Mouse (Mus musculus) monocyte, adult 2 months (primary cell): Measurements from ENCODE around the gene Donson.
"Not testable (repeated sequence)": the region's sequence is repeated elsewhere in the genome, so short reads cannot be mapped to it uniquely, and the experiment has no call there.

ENCODE experiments used
- DNase-seq, 2 experiments: peaks; one replicate each; pipeline ENCODE4 v3.0.0; 2022; ENCODE audit warnings: low spot score in 2 of 2, low read depth in 1 of 2

The Donson gene

DNA sequence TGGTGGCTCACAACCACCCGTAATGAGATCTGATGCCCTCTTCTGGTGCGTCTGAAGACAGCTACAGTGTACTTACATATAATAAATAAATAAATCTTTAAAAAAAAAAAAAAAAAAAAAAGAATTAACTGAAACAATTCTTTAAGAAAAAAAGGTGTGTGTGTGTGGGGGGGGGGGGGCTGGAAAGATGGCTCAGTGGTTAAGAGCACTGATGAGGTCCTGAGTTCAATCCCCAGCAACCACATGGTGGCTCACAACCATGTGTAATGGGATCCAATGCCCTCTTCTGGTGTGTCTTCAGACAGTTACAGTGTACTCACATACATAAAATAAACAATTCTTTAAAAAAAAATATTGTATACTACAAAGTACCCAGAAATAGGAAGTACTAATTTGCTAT, 43.1 kb downstream of the Donson start:
- DNase-seq: not testable (repeated sequence)

DNA sequence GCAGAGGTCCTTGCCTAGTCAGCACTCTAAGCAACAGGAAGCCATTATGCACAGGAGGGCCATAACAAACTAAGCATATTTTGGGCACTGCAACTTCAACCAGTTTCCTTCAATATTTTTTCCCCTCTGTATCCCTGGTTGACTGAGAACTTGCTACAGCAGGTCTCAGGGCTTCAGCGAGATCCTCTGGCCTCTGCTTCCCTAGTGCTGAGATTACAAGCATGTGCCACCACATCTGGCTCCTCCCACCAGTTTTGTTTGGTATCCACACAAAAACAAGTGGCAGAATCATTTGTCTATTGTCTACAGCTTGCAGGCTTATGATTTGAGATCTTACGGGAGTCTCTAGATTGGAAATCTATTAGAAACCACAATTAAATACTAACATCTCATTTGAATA, 43.7 kb downstream of the Donson start:
- no peak for DNase-seq

DNA sequence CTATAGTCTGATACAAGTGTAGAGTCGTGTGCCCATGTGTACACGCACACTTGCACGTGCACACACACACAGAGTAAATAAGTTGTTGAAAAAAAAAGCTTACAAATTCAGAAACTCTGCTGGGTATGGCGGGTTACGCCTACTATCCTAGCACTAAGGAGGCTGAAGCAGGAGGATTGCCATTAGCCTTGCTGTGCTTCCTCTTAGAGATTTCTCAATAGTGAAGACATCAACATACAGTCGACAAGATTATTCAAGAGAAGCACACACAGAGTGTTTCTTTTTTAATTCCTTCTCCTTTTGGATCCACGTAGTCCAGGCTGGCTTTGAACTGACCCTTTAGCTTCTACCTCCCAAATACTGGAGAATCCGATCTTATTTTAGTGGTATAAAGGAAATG, 48.4 kb downstream of the Donson start:
- DNase-seq: no peak

DNA sequence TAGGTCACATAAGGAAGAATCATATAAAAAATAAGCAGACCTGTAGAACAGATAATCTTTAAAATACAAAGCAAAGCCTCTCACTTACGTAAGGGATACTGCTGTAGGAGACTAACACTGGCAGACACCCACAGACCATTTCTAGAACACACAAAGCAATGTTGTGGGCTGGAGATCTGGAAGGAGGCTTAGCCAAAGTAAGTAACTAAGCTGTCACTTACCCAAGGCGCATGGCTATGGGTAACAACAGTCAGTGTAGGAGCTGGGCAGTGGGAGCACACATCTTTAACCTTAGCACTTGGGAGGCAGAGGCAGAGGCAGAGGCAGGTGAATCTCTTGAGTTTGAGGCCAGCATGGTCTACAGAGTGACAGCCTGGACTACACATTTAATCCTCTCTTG, 48.9 kb downstream of the Donson start:
- DNase-seq: no peak

DNA sequence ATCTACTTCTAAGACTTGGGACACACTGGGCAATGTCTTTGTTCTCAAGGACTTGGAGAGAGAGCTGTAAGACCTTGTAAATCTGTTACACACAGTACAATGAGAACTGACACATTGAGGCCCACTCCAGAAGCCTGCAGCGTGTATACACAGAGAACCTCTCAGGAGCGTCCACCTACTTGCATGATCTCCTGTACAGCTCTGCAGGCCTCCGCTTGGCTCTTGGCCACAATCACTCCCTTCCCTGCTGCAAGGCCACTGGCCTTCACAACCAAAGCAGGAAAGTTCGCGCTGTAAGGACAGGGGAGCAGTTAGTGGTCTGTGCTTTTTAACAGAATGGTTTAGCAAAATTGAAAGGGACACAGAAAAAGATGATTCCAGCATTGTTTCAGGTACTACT, 49.4 kb downstream of the Donson start:
- DNase-seq: no peak

DNA sequence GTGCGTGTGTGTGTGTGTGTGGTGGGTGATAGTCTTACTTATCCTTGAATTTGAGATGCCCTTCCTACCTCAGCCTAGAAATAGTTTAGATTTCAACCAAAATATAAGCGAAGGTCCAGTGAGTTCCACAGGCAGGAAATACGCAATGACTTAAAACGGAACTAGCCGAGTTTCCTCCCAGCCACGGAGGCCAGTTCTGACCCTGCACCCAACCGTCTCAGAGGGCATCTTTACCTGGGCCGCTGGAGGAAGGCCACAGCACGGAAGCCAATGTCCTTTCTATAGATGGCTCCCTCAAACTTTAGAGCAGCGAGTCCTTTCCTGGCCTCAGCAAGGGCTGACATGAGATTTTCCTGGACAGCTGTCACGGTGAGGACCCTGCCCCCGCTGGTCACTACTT, 54.9 kb downstream of the Donson start:
- no peak for DNase-seq

DNA sequence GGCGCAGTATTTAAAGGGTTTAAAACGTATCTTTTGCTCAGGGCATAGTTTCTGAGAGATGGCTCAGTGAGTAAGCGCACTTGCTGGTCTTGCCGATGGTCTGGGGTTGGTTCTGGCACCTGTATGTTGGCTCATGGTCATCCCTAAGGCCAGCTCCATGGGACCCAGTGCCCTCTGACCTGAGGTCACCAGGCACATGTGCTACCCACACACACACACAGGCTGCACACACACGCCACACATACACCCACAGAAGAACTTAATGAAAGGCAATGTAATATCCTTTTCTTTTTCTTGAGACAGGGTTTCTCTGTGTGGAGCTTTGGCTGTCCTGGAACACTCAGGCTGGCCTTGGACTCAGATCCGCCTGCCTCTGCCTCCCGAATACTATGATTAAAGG, 55.6 kb downstream of the Donson start:
- no peak for DNase-seq

- no peak for DNase-seq
These were observed 56.1 kb downstream of the Donson start for GRCm38 (mm10) chr16:91632439-91632838.

DNA sequence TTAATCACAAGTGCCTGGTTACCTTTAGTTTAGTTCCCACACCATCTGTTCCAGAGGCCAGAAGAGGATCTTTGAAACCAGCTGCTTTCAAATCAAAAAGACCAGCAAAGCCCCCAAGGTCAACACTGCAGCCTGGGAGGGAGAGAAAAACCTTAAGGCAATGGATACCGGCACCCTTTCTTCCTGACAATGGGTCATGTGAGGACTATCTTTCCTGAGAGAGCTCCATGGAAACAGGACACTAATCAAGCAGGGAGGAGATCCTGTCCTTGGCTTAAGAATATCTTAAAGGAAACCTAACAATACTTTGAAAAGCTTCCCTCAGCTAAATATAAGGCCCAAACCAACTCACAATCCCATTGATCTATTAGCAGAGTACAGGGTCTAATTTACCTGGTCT, 58.0 kb downstream of the Donson start:
- no peak for DNase-seq

- no peak for DNase-seq
These were observed 58.8 kb downstream of the Donson start for GRCm38 (mm10) chr16:91629749-91630148.

DNA sequence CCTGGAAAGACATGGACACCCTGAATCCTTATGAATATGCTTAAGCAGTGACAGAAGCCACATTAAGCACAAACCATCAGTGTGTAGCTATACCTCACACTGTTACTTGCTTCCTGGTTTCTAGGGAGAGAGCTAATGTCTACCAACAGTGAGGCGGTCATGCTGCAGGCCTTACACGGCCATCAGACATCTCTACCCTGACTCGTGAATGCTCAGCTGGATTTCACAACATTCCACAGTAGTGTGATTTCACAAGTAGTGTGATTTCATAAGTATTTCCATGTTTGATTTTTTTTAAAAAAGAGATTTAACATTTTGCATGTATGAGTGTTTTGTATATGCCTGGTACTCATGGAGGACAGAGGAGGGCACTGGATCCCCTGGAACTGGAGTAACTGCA, 59.9 kb downstream of the Donson start:
- no peak for DNase-seq

GRCm38 (mm10) chr16:91627831-91628230, 60.7 kb downstream of the Donson start:
- DNase-seq: no peak
